Mouse (Mus musculus) olfactory bulb, adult 2 months (tissue): ENCODE results near the gene Ndufb10.

Source experiments
- CTCF ChIP-seq: fragments of 200-500 bp; IDR thresholded peaks from 2 replicates; pipeline ENCODE4 v1.5.1; 2012; ENCODE audit warnings: low read depth, mild to moderate bottlenecking, low read length, moderate library complexity; ENCODE audit not compliant: insufficient read depth
- POLR2A ChIP-seq: fragments of 200-500 bp; IDR thresholded peaks from 2 replicates; pipeline ENCODE4 v1.6.1; 2012; ENCODE audit warnings: mild to moderate bottlenecking, low read depth, low read length, moderate library complexity; ENCODE audit not compliant: insufficient read depth

DNA sequence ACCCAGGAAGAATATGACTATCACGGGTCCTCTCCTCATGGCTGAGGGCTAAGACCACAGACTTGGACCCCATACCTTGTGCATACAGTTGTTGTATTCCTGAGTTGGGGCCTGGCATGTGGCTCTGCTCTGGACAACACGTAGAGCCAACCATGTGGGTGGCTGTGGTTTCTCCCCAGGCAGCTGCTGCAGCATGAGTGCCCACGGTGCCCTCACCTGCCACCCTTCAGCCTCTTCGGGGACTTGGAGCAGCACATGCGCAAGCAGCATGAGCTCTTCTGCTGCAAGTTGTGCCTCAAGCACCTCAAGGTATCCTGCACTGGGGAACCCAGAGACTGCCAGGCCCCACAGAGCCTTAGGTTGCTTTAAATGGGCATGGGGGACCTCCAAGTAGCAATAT, 47.4 kb downstream of the Ndufb10 start:
- no peak for TF ChIP-seq CTCF
- no peak for TF ChIP-seq POLR2A
